Mouse (Mus musculus) macrophage (primary cell): ENCODE data around the gene Olfr18. TPM values are rescaled to one million over a fixed set of nuclear protein-coding genes. Genes with fewer than 3 reads are reported as not detected.
"Not testable (repeated sequence)": the region's sequence is repeated elsewhere in the genome, so short reads cannot be mapped to it uniquely, and the experiment has no call there.

ENCODE experiments used
- H3K27ac ChIP-seq: fragments of 350-480 bp; formaldehyde crosslinking; 2 replicates; pipeline ENCODE4 v1.9.0; 2021
- H3K36me3 ChIP-seq: fragments of 350-480 bp; formaldehyde crosslinking; 2 replicates; pipeline ENCODE4 v1.9.0; 2021; ENCODE audit errors: inconsistent target
- H3K4me3 ChIP-seq: fragments of 350-480 bp; formaldehyde crosslinking; 2 replicates; pipeline ENCODE4 v1.9.0; 2021; ENCODE audit errors: inconsistent target
- H3K79me2 ChIP-seq: fragments of 350-480 bp; formaldehyde crosslinking; 2 replicates; pipeline ENCODE4 v1.9.0; 2021; ENCODE audit errors: inconsistent target
- WGBS: methylation state at CpG from one replicate; pipeline ENCODE4 v1.1.7; 2026; ENCODE audit warnings: inconsistent platforms; ENCODE audit not compliant: missing documents; 5-methylcytosine and 5-hydroxymethylcytosine counted together
- polyA plus RNA-seq: library from polyadenylated mRNA; stranded (reverse); fragments of 250-400 nt; gene quantifications from 3 replicates; pipeline ENCODE4 v1.2.4, GENCODE M21; 2018; ENCODE audit warnings: inconsistent platforms
- total RNA-seq, 78 experiments: library from RNA; depleted of rRNA; stranded (reverse); fragments of 250-400 nt; gene quantifications; 1 replicate in 9 of 78; 2 replicates in 24 of 78; 3 replicates in 43 of 78; 4 replicates in 2 of 78; pipeline ENCODE4 v1.2.4; 2018; ENCODE audit warnings: inconsistent platforms in 56 of 78

The Olfr18 gene
- total RNA-seq (2018; cell fraction: chromatin; rRNA removed): not detected
- not detected for total RNA-seq (2018; cell fraction: cytosol; rRNA removed)
- not detected for total RNA-seq (2018; cell fraction: nucleus; rRNA removed)
- polyA plus RNA-seq: not detected in 3 replicates

DNA sequence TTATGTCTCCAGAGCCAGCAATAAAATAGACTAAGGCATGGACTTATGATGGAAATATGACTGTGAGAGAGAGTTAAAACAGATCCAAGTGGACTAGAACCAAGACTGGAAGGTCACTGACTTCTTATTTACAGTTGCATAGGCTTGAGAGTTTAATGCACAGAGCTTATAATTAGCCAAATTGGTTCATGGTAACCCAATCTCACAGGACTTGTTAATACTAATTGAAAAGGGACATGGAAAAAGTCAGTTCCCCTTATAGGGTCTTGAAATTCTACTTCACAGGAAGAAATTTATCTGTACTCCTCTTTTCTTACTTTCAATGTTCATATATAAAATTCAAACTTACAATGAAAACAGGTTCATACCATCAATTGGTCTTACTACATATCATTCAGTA, at the start of gene Olfr18:
Olfr18 (minus strand) TSS at position 101 of the 400 bp plus-strand sequence.
- no peaks in the 10 kb centered on the region for H3K36me3 ChIP-seq
- no peak within 1 kb of the TSS for H3K27ac ChIP-seq
- no peak within 1 kb of the TSS for H3K4me3 ChIP-seq
- no peaks in the 10 kb centered on the region for H3K79me2 ChIP-seq

DNA sequence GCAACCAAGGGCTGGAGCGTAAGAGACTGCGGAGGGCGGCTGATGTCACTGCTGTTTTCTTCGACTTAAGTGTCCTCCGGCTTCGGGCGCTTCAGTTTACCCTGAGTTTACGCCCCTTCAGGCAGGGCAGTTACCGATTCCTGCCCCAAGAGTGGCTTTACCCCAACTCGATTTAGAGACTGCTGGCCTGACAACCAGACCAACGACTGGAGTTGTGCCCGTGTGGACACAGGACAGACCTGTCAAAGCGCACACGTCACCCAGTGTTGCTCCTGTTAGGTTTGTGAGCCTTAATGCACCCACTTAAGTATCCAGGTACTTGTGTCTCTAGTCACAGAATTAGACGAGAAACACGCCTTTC, 49.4 kb upstream of the Olfr18 start:
- WGBS: 18% methylated on average over 16 of the region's 16 CpGs
- peak overlapping the region; percentile 25; the same call in 1 of the 2 replicates for H3K27ac ChIP-seq

GRCm38 (mm10) chr9:20384532-20385342, 48.8 kb upstream of the Olfr18 start, which contains the start of gene Zfp560:
TSS of gene Zfp560 (minus strand) at chr9:20385177.
- Histone ChIP-seq H3K27ac (peak within 1 kb of the TSS; percentile 25; the same call in 1 of the 2 replicates), H3K79me2 (peaks cover 48% of the 10 kb centered on the region), H3K36me3 (no peaks in the 10 kb centered on the region), H3K4me3 (peak within 1 kb of the TSS; percentile 69)
- WGBS: 13% methylated on average over 40 of the region's 40 CpGs

More for the DNA sequence above, 49.4 kb upstream of the Olfr18 start:
- Histone ChIP-seq H3K36me3 (no peaks in the 10 kb centered on the region), H3K4me3 (peak overlapping the region; percentile 69), H3K79me2 (peaks cover 43% of the 10 kb centered on the region)

GRCm38 (mm10) chr9:20383659-20384058, 47.8 kb upstream of the Olfr18 start:
- Histone ChIP-seq H3K79me2 (peaks cover 52% of the 10 kb centered on the region), H3K27ac (no peak overlapping the region), H3K4me3 (no peak overlapping the region), H3K36me3 (no peaks in the 10 kb centered on the region)
- 94% methylated on average over 7 of the region's 7 CpGs for WGBS

GRCm38 (mm10) chr9:20374712-20375111, 38.8 kb upstream of the Olfr18 start:
- H3K27ac ChIP-seq: no peak overlapping the region
- peaks cover 3% of the 10 kb centered on the region; the same call in 1 of the 2 replicates for H3K79me2 ChIP-seq
- no peaks in the 10 kb centered on the region for H3K36me3 ChIP-seq
- H3K4me3 ChIP-seq: no peak overlapping the region
- 100% methylated on average over 1 of the region's 1 CpGs for WGBS

DNA sequence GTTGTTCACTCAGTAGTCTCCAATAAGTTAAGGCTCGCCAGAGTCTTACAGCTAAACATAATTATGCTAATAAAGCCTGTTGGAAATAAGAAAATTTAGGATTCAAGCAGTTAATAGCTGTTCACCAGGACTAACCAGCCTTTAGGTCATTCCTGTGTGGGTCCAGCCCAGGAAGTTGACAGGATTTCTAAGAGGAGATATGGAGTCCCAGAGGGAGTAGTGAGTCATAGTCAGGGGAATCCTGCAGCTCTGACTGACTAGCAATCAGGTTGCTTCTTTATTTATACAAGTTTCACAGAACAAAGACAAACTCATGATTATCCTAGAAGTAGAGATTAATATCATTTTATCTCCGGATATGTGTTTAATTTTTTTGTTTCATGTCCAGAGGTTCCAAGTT, 31.4 kb upstream of the Olfr18 start:
- no peaks in the 10 kb centered on the region for H3K79me2 ChIP-seq
- 90% methylated on average over 2 of the region's 2 CpGs for WGBS
- no peak overlapping the region for H3K4me3 ChIP-seq
- H3K36me3 ChIP-seq: no peaks in the 10 kb centered on the region
- no peak overlapping the region for H3K27ac ChIP-seq

GRCm38 (mm10) chr9:20348501-20348900, 12.6 kb upstream of the Olfr18 start:
- 93% methylated on average over 4 of the region's 4 CpGs for WGBS
- H3K27ac ChIP-seq: no peak overlapping the region
- no peak overlapping the region for H3K4me3 ChIP-seq
- H3K36me3 ChIP-seq: peaks cover 19% of the 10 kb centered on the region; the same call in 1 of the 2 replicates
- H3K79me2 ChIP-seq: no peaks in the 10 kb centered on the region

DNA sequence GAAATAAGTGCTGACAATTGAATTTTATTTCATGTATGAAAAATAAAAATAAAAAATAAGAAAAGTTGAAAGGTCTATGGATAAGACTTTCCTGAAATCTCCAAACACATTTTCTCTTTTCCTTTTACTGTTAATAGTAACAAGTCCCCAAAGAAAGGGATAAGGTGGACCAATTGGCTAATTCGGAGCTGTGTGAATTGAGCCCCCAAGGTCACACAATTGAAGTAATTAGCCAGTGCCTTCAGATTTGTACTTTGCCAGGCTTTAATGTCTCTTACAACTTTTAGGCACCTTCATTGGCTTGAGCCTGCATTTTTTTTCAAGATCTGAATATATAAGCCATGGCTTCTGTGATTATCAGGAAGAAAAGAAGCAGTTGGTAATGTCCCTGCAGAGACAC, 37.7 kb downstream of the Olfr18 start, which contains the start of gene Olfr873:
Olfr873 (plus strand) TSS at position 301 of the 400 bp plus-strand sequence.
- WGBS: 94% methylated on average over 1 of the region's 1 CpGs
- Histone ChIP-seq H3K4me3 (no peak within 1 kb of the TSS), H3K27ac (no peak within 1 kb of the TSS)

DNA sequence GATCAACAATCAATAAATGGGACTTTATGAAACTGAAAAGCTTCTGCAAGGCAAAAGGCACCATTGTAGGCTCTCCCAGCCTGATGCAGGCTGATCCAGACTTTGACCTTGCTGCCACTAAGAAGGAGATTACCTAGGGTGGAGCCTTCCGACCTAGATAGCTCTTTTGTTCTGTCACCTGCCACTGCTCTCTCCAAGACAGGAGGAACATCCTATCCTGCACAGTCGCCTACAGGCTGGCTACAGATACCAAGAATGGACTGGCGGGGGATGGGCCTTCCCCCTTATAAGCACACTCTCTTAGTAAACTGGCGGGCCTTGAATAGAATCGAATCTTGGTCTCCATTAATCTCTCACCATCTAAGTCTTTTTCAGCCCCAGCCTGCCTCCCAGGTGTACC, 40.3 kb downstream of the Olfr18 start:
- 76% methylated on average over 5 of the region's 5 CpGs for WGBS
- H3K79me2 ChIP-seq, H3K27ac ChIP-seq, H3K4me3 ChIP-seq, H3K36me3 ChIP-seq: not testable (repeated sequence)

More for the DNA sequence above, 37.7 kb downstream of the Olfr18 start, which contains the start of gene Olfr873:
- Histone ChIP-seq H3K79me2 (no peaks in the 10 kb centered on the region), H3K36me3 (no peaks in the 10 kb centered on the region)

GRCm38 (mm10) chr9:20282051-20282450, 53.8 kb downstream of the Olfr18 start, which contains the start of gene Olfr39:
TSS of gene Olfr39 (plus strand) at chr9:20282351.
- WGBS: 70% methylated on average over 1 of the region's 1 CpGs
- Histone ChIP-seq H3K4me3 (no peak within 1 kb of the TSS), H3K36me3 (no peaks in the 10 kb centered on the region), H3K79me2 (no peaks in the 10 kb centered on the region), H3K27ac (no peak within 1 kb of the TSS)

Other genes starting within 250 kb of the Olfr18 start
- not detected in 3 replicates for gene Olfr868, start 237.5 kb downstream of the Olfr18 start, polyA plus RNA-seq
- gene Olfr869, start 207.1 kb downstream of the Olfr18 start, polyA plus RNA-seq: not detected in 3 replicates
- gene Olfr870, start 162.0 kb downstream of the Olfr18 start, polyA plus RNA-seq: not detected in 3 replicates
- not detected in 3 replicates for gene Olfr871, start 123.9 kb downstream of the Olfr18 start, polyA plus RNA-seq
- gene Olfr872, start 99.0 kb downstream of the Olfr18 start, polyA plus RNA-seq: not detected in 3 replicates
- gene Olfr39, start 53.7 kb downstream of the Olfr18 start, polyA plus RNA-seq: not detected in 3 replicates
- gene Olfr873, start 37.6 kb downstream of the Olfr18 start, polyA plus RNA-seq: not detected in 3 replicates
- 3.2 to 8.7 TPM (median 8.1 TPM) in 3 replicates for gene Zfp560, start 49.1 kb upstream of the Olfr18 start, polyA plus RNA-seq
- 3.2 to 5.8 TPM (median 5.8 TPM) in 3 replicates for gene Zfp26, start 124.1 kb upstream of the Olfr18 start, polyA plus RNA-seq
- 10.1 to 11.6 TPM (median 11.1 TPM) in 3 replicates for gene Zfp426, start 156.7 kb upstream of the Olfr18 start, polyA plus RNA-seq
- gene Zfp266, start 185.3 kb upstream of the Olfr18 start, polyA plus RNA-seq: 5.2 to 8.3 TPM (median 6.5 TPM) in 3 replicates
- gene Zfp846, start 245.2 kb upstream of the Olfr18 start, polyA plus RNA-seq: 3.0 to 7.6 TPM (median 3.6 TPM) in 3 replicates